Mouse (Mus musculus) cerebellum, adult 2 months (tissue): ENCODE data around the gene Srgap3. TPM values are rescaled to one million over a fixed set of nuclear protein-coding genes. Genes with fewer than 3 reads are reported as not detected.
A peak's percentile ranks its signal among the peaks of the same experiment; 100 is the strongest.

ENCODE experiments used
- DNase-seq, 2 experiments: peaks; one replicate each; pipeline ENCODE4 v3.0.0; 2021
- H3K27ac ChIP-seq: fragments of 200-500 bp; 2 replicates; pipeline ENCODE4 v1.5.1; 2012; ENCODE audit warnings: low read length, control low read depth, inconsistent platforms; ENCODE audit not compliant: insufficient read depth
- H3K27me3 ChIP-seq: fragments of 200-500 bp; 2 replicates; pipeline ENCODE4 v1.6.1; 2012; ENCODE audit warnings: inconsistent platforms, mild to moderate bottlenecking, low read length, moderate library complexity; ENCODE audit not compliant: control insufficient read depth, insufficient read depth
- H3K4me1 ChIP-seq: fragments of 200-500 bp; 2 replicates; pipeline ENCODE4 v1.6.1; 2011; ENCODE audit warnings: low read length; ENCODE audit not compliant: control insufficient read depth, insufficient read depth
- H3K4me3 ChIP-seq: fragments of 200-500 bp; replicated peaks from 2 replicates; pipeline ENCODE3; 2011; ENCODE audit warnings: mild to moderate bottlenecking, low read depth, low read length, control low read depth; ENCODE audit not compliant: insufficient read depth
- CTCF ChIP-seq: fragments of 200-500 bp; IDR thresholded peaks from 2 replicates; pipeline ENCODE4 v1.5.1; 2011; ENCODE audit warnings: low read depth, mild to moderate bottlenecking, control low read depth, low read length, moderate library complexity, borderline replicate concordance; ENCODE audit not compliant: insufficient read depth
- POLR2A ChIP-seq: fragments of 200-500 bp; IDR thresholded peaks from 2 replicates; pipeline ENCODE4 v1.6.1; 2011; ENCODE audit warnings: low read length, control low read depth, borderline replicate concordance; ENCODE audit not compliant: insufficient read depth
- WGBS: fragments of 180-500 bp; shearing (Covaris S2); methylation state at CpG from one replicate; pipeline ENCODE4 v1.1.7; 2018; 5-methylcytosine and 5-hydroxymethylcytosine counted together
- polyA plus RNA-seq: library from polyadenylated mRNA; depleted of rRNA; stranded (reverse); fragments of >200 nt; gene quantifications from 2 replicates; pipeline ENCODE4 v1.2.3, GENCODE M21; 2012

The Srgap3 gene
- polyA plus RNA-seq, 1 experiment, result 99.2 TPM

GRCm38 (mm10) chr6:112840400-112840799, 106.7 kb downstream of the Srgap3 start:
- TF ChIP-seq POLR2A (no peak), CTCF (no peak)
- H3K4me3 ChIP-seq, result no peak overlapping the region
- no peak for DNase-seq
- peaks cover 37% of the 10 kb centered on the region for H3K4me1 ChIP-seq
- no peak overlapping the region for H3K27ac ChIP-seq
- H3K27me3 ChIP-seq, result no peaks in the 10 kb centered on the region
- 84% methylated on average over 5 of the region's 5 CpGs for WGBS

GRCm38 (mm10) chr6:112839391-112839790, 107.7 kb downstream of the Srgap3 start:
- no peaks in the 10 kb centered on the region for H3K27me3 ChIP-seq
- H3K27ac ChIP-seq, result peak overlapping the region; percentile 71
- no peak overlapping the region for H3K4me3 ChIP-seq
- no peak for TF ChIP-seq POLR2A
- TF ChIP-seq CTCF, result no peak
- WGBS, result 24% methylated on average over 3 of the region's 3 CpGs
- peaks cover 35% of the 10 kb centered on the region for H3K4me1 ChIP-seq
- no peak for DNase-seq

GRCm38 (mm10) chr6:112838879-112839278, 108.2 kb downstream of the Srgap3 start:
- Histone ChIP-seq H3K4me1 (peaks cover 39% of the 10 kb centered on the region), H3K27ac (peak overlapping the region; percentile 71; the same call in 1 of the 2 replicates), H3K4me3 (no peak overlapping the region), H3K27me3 (no peaks in the 10 kb centered on the region)
- TF ChIP-seq POLR2A (no peak), CTCF (no peak)
- 40% methylated on average over 2 of the region's 2 CpGs for WGBS
- DNase-seq, result peak in 1 of 2 experiments; percentile 62

- TF ChIP-seq POLR2A, result no peak
- no peak for TF ChIP-seq CTCF
- Histone ChIP-seq H3K27me3 (no peaks in the 10 kb centered on the region), H3K27ac (no peak overlapping the region), H3K4me3 (no peak overlapping the region), H3K4me1 (peaks cover 42% of the 10 kb centered on the region)
- DNase-seq, result no peak
- WGBS, result 62% methylated on average over 4 of the region's 4 CpGs
Observed at GRCm38 (mm10) chr6:112836712-112837111, 110.4 kb downstream of the Srgap3 start.

GRCm38 (mm10) chr6:112835413-112835812, 111.7 kb downstream of the Srgap3 start:
- 81% methylated on average over 4 of the region's 4 CpGs for WGBS
- H3K4me1 ChIP-seq, result peaks cover 41% of the 10 kb centered on the region
- H3K27me3 ChIP-seq, result no peaks in the 10 kb centered on the region
- no peak overlapping the region for H3K27ac ChIP-seq
- DNase-seq, result no peak
- TF ChIP-seq CTCF, result no peak
- TF ChIP-seq POLR2A, result no peak
- H3K4me3 ChIP-seq, result no peak overlapping the region

- no peak overlapping the region for H3K4me3 ChIP-seq
- 91% methylated on average over 5 of the region's 5 CpGs for WGBS
- no peak for DNase-seq
- TF ChIP-seq CTCF (no peak), POLR2A (no peak)
- H3K27ac ChIP-seq, result no peak overlapping the region
- no peaks in the 10 kb centered on the region for H3K27me3 ChIP-seq
- H3K4me1 ChIP-seq, result peaks cover 45% of the 10 kb centered on the region
Observed at GRCm38 (mm10) chr6:112834430-112834829, 112.6 kb downstream of the Srgap3 start.

GRCm38 (mm10) chr6:112833763-112834162, 113.3 kb downstream of the Srgap3 start:
- no peaks in the 10 kb centered on the region for H3K27me3 ChIP-seq
- H3K27ac ChIP-seq, result no peak overlapping the region
- TF ChIP-seq CTCF (no peak), POLR2A (no peak)
- 43% methylated on average over 6 of the region's 6 CpGs for whole genome bisulfite sequencing
- DNase-seq, result no peak
- no peak overlapping the region for H3K4me3 ChIP-seq
- peaks cover 47% of the 10 kb centered on the region for H3K4me1 ChIP-seq

GRCm38 (mm10) chr6:112829196-112829595, 117.9 kb downstream of the Srgap3 start:
- TF ChIP-seq CTCF (no peak), POLR2A (no peak)
- no peak overlapping the region; the same call in 1 of the 2 replicates for H3K27ac ChIP-seq

GRCm38 (mm10) chr6:112828420-112828819, 118.6 kb downstream of the Srgap3 start:
- no peak overlapping the region for H3K27ac ChIP-seq
- no peak overlapping the region for H3K4me3 ChIP-seq
- 58% methylated on average over 5 of the region's 5 CpGs for WGBS
- H3K27me3 ChIP-seq, result no peaks in the 10 kb centered on the region
- no peak for TF ChIP-seq CTCF
- no peak for TF ChIP-seq POLR2A
- DNase-seq, result no peak
- peaks cover 54% of the 10 kb centered on the region for H3K4me1 ChIP-seq

More at GRCm38 (mm10) chr6:112829196-112829595, 117.9 kb downstream of the Srgap3 start:
- H3K4me1 ChIP-seq, result peaks cover 56% of the 10 kb centered on the region
- H3K4me3 ChIP-seq, result no peak overlapping the region
- peak in 1 of 2 experiments; percentile 55 for DNase-seq
- 20% methylated on average over 12 of the region's 12 CpGs for WGBS
- H3K27me3 ChIP-seq, result no peaks in the 10 kb centered on the region
